Mouse (Mus musculus) ES-E14 (cell line): ENCODE results near the gene Usp49.

ENCODE experiments used
- CHD2 ChIP-seq: IDR thresholded peaks from 2 replicates; pipeline ENCODE4 v1.6.1; 2014; ENCODE audit warnings: mild to moderate bottlenecking, low read depth, low read length, inconsistent platforms
- HCFC1 ChIP-seq: IDR thresholded peaks from 2 replicates; pipeline ENCODE4 v1.6.1; 2012; ENCODE audit warnings: low read length, inconsistent platforms, borderline replicate concordance; ENCODE audit not compliant: insufficient read depth
- ZC3H11A ChIP-seq: IDR thresholded peaks from 2 replicates; pipeline ENCODE4 v1.6.1; 2012; ENCODE audit warnings: low read depth, mild to moderate bottlenecking, inconsistent platforms, low read length, borderline replicate concordance

DNA sequence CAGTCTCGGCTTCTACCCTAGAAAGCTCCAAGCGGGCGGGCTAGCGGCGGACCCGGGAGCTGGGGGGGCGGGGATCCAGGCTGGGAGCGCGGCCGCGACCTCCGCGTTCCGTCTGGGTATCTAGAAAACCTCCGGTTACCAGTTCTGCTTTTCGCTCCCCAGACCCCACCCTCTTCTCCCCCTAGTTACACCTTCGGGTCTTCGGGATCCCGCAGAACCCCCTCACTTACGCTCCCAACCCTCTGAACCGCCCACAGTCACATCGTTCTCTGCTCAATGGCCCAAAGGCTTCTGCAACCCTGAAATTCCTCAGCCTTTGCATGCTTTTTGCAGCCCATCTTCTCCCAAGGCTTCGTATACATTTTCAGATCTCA lies 64.8 kb downstream of the Usp49 start:
- no peak for TF ChIP-seq HCFC1
- TF ChIP-seq ZC3H11A, result no peak
- TF ChIP-seq CHD2, result no peak
